Mouse (Mus musculus) liver, postnatal 0 days (tissue): ENCODE results near the gene Arhgap15.
A peak's percentile ranks its signal among the peaks of the same experiment; 100 is the strongest.

ENCODE experiments used
- CTCF ChIP-seq: sonication (generic); IDR thresholded peaks from 2 replicates; pipeline ENCODE4 v1.5.1; 2016; ENCODE audit warnings: antibody characterized with exemption, low read depth
- EP300 ChIP-seq: IDR thresholded peaks from 2 replicates; pipeline ENCODE4 v1.6.1; 2016; ENCODE audit warnings: antibody characterized with exemption, low read depth, mild to moderate bottlenecking

- TF ChIP-seq CTCF: peak; percentile 62
- TF ChIP-seq EP300: no peak
Measured at GRCm38 (mm10) chr2:43851195-43851594, 102.6 kb downstream of the Arhgap15 start.
